Mouse (Mus musculus) frontal cortex, postnatal 25 days (tissue): Measurements from ENCODE around the gene Sap30l.

Experiments
- DNase-seq, 2 experiments: peaks; one replicate each; pipeline ENCODE4 v3.0.0; 2022; ENCODE audit warnings: low spot score in 2 of 2

Sap30l gene

GRCm38 (mm10) chr11:57800971-57801765 lies at the start of gene Sap30l:
Sap30l (plus strand) TSS chr11:57801637.
- peak; percentile 94 to 97 for DNase-seq

- no peak for DNase-seq
These were observed 47.8 kb upstream of the Sap30l start for GRCm38 (mm10) chr11:57753538-57754203.

GRCm38 (mm10) chr11:57758621-57759020 lies 42.8 kb upstream of the Sap30l start:
- no peak for DNase-seq

GRCm38 (mm10) chr11:57760509-57761058 lies 40.9 kb upstream of the Sap30l start:
- DNase-seq = no peak

GRCm38 (mm10) chr11:57761347-57761746 lies 40.1 kb upstream of the Sap30l start:
- no peak for DNase-seq

GRCm38 (mm10) chr11:57764124-57764523 lies 37.3 kb upstream of the Sap30l start:
- no peak for DNase-seq

- no peak for DNase-seq
These were observed 34.8 kb upstream of the Sap30l start for GRCm38 (mm10) chr11:57766617-57767016.

GRCm38 (mm10) chr11:57767171-57767570 lies 34.3 kb upstream of the Sap30l start:
- no peak for DNase-seq

- DNase-seq = no peak
These were observed 30.7 kb upstream of the Sap30l start for GRCm38 (mm10) chr11:57770776-57771175.

GRCm38 (mm10) chr11:57771676-57772075 lies 29.8 kb upstream of the Sap30l start:
- no peak for DNase-seq

GRCm38 (mm10) chr11:57773479-57773878 lies 28.0 kb upstream of the Sap30l start:
- no peak for DNase-seq

- no peak for DNase-seq
These were observed 27.5 kb upstream of the Sap30l start for GRCm38 (mm10) chr11:57773936-57774335.

GRCm38 (mm10) chr11:57775868-57776267 lies 25.6 kb upstream of the Sap30l start:
- no peak for DNase-seq

- DNase-seq = no peak
These were observed 24.9 kb upstream of the Sap30l start for GRCm38 (mm10) chr11:57776546-57776945.

- DNase-seq = peak in 1 of 2 experiments; percentile 29
These were observed 23.1 kb upstream of the Sap30l start for GRCm38 (mm10) chr11:57778349-57778748.

- no peak for DNase-seq
These were observed 21.6 kb upstream of the Sap30l start for GRCm38 (mm10) chr11:57779824-57780223.

GRCm38 (mm10) chr11:57786616-57787418 lies 14.6 kb upstream of the Sap30l start:
- DNase-seq = peak; percentile 34 to 42

- no peak for DNase-seq
These were observed 13.5 kb upstream of the Sap30l start for GRCm38 (mm10) chr11:57787913-57788312.

- DNase-seq = no peak
These were observed 10.4 kb upstream of the Sap30l start for GRCm38 (mm10) chr11:57790866-57791535.

- DNase-seq = no peak
These were observed 6.4 kb upstream of the Sap30l start for GRCm38 (mm10) chr11:57795086-57795485.

- DNase-seq = no peak
These were observed 3.6 kb upstream of the Sap30l start for GRCm38 (mm10) chr11:57797828-57798227.
